Mouse (Mus musculus) erythroblast, embryonic 14.5 days (primary cell): ENCODE data around the gene Coro6. TPM values are rescaled to one million over a fixed set of nuclear protein-coding genes. Genes with fewer than 3 reads are reported as not detected.

Experiments
- H3K27me3 ChIP-seq: 2 replicates; pipeline ENCODE4 v1.6.1; 2012; ENCODE audit warnings: inconsistent platforms; ENCODE audit not compliant: control insufficient read depth
- H3K36me3 ChIP-seq: 2 replicates; pipeline ENCODE4 v1.6.1; 2012; ENCODE audit warnings: mild to moderate bottlenecking, inconsistent platforms; ENCODE audit not compliant: control insufficient read depth
- H3K4me1 ChIP-seq: 2 replicates; pipeline ENCODE4 v1.6.1; 2012; ENCODE audit warnings: inconsistent platforms; ENCODE audit not compliant: control insufficient read depth
- H3K4me3 ChIP-seq: replicated peaks from 2 replicates; pipeline ENCODE3; 2012; ENCODE audit warnings: moderate library complexity, mild to moderate bottlenecking, inconsistent platforms
- H3K9me3 ChIP-seq: 2 replicates; pipeline ENCODE4 v1.6.1; 2012; ENCODE audit warnings: low read length, inconsistent platforms, mixed read lengths; ENCODE audit not compliant: control insufficient read depth
- GATA1 ChIP-seq: IDR thresholded peaks from 2 replicates; pipeline ENCODE4 v1.6.1; 2012; ENCODE audit warnings: low read length, inconsistent platforms, mixed read lengths
- TAL1 ChIP-seq: IDR thresholded peaks from 3 replicates; pipeline ENCODE4 v1.6.1; 2012; ENCODE audit warnings: low read length, inconsistent platforms, mixed read lengths
- polyA plus RNA-seq: library from polyadenylated mRNA; stranded (reverse); fragments of >175 nt; gene quantifications from 2 replicates; pipeline ENCODE4 v1.2.3, GENCODE M21; 2012

Coro6 gene
- polyA plus RNA-seq, 1 experiment, result not detected

DNA sequence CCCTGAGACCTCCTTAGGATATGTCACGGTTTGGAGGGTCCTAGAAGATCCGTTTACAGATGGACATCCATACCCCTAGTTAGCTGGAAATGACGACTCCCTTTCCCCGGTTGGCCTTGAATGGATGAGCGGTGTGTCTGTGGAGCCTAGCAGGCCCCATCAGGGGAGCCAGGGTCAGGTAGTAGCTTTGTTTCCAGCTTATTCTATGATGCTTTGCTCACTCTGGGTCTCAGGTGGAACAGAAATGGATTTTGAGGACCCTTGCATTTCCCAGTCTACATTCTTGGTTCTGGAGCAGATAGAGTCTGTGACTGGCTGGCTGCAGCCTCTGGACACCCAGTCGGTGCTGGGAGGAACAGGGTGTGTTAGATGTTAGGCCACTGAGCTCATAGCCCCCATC is 32.6 kb downstream of the Coro6 start:
- TF ChIP-seq GATA1 (no peak), TAL1 (no peak)
- H3K4me1 ChIP-seq, result peaks cover 69% of the 10 kb centered on the region
- H3K4me3 ChIP-seq, result no peak overlapping the region
- H3K36me3 ChIP-seq, result peaks cover 14% of the 10 kb centered on the region
- H3K9me3 ChIP-seq, result peaks cover 2% of the 10 kb centered on the region; the same call in 1 of the 2 replicates
- peaks cover 26% of the 10 kb centered on the region for H3K27me3 ChIP-seq

- TF ChIP-seq TAL1, result no peak
- Histone ChIP-seq H3K27me3 (peaks cover 19% of the 10 kb centered on the region), H3K9me3 (no peaks in the 10 kb centered on the region), H3K4me1 (peaks cover 64% of the 10 kb centered on the region), H3K4me3 (no peak overlapping the region), H3K36me3 (peaks cover 22% of the 10 kb centered on the region)
Measured at GRCm38 (mm10) chr11:77495507-77495906, 33.3 kb downstream of the Coro6 start.

- Histone ChIP-seq H3K4me1 (peaks cover 54% of the 10 kb centered on the region), H3K4me3 (no peak overlapping the region), H3K36me3 (peaks cover 31% of the 10 kb centered on the region), H3K9me3 (no peaks in the 10 kb centered on the region), H3K27me3 (peaks cover 3% of the 10 kb centered on the region; the same call in 1 of the 2 replicates)
- TF ChIP-seq TAL1 (no peak), GATA1 (no peak)
Measured at GRCm38 (mm10) chr11:77497341-77497756, 35.1 kb downstream of the Coro6 start.

- Histone ChIP-seq H3K4me1 (peaks cover 49% of the 10 kb centered on the region), H3K9me3 (no peaks in the 10 kb centered on the region), H3K4me3 (no peak overlapping the region), H3K27me3 (peaks cover 3% of the 10 kb centered on the region; the same call in 1 of the 2 replicates), H3K36me3 (peaks cover 36% of the 10 kb centered on the region)
- TF ChIP-seq GATA1 (no peak), TAL1 (no peak)
Measured at GRCm38 (mm10) chr11:77497851-77498250, 35.6 kb downstream of the Coro6 start.

GRCm38 (mm10) chr11:77498261-77499139 is 36.3 kb downstream of the Coro6 start:
- TF ChIP-seq TAL1, result no peak
- TF ChIP-seq GATA1, result no peak
- H3K4me3 ChIP-seq, result no peak overlapping the region
- H3K36me3 ChIP-seq, result peaks cover 42% of the 10 kb centered on the region
- H3K4me1 ChIP-seq, result peaks cover 48% of the 10 kb centered on the region
- no peaks in the 10 kb centered on the region for H3K9me3 ChIP-seq
- H3K27me3 ChIP-seq, result peaks cover 3% of the 10 kb centered on the region; the same call in 1 of the 2 replicates

- no peaks in the 10 kb centered on the region for H3K9me3 ChIP-seq
- no peak for TF ChIP-seq GATA1
- TF ChIP-seq TAL1, result no peak
- no peak overlapping the region for H3K4me3 ChIP-seq
- peaks cover 51% of the 10 kb centered on the region for H3K36me3 ChIP-seq
- no peaks in the 10 kb centered on the region for H3K27me3 ChIP-seq
- peaks cover 40% of the 10 kb centered on the region for H3K4me1 ChIP-seq
Measured at GRCm38 (mm10) chr11:77499354-77499753, 37.1 kb downstream of the Coro6 start.

DNA sequence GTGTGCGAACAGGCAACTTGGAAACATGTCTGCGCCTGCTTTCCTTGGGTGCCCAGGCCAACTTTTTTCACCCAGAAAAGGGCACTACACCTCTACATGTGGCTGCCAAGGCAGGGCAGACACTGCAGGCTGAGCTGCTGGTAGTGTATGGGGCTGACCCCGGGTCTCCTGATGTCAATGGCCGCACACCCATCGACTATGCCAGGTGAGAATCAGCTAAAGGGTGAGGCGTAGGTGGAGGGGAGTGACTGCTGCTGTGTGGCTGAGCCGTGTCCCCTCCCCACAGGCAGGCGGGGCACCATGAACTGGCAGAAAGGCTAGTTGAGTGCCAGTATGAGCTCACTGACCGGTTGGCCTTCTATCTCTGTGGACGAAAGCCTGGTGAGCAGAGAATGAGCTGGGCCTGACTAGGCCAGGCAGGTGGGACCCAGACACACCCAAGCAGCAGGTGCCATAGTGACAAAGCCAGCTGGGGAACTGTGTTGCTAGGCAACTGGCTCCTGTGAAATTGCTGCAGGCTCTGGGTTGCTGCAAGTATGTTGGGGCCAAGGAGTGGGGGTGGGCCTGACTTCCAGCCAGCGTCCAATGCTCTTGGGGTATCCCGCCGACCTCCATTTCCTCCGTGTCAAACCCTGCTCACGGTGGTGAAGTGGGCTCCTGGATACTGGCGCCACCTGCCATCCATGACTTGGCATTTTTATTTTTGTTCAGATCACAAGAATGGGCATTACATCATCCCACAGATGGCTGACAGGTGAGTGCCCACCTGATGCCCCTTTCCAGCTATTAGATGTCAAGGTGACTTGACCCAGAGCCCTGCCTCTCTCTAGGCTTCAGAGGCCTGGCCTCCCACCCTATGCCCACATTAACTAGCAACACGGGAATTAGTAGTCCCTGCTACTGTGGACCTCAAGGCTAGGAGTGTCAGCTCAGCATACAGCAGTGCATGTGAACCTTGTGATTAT is 38.4 kb downstream of the Coro6 start:
- H3K36me3 ChIP-seq, result peaks cover 64% of the 10 kb centered on the region
- no peak overlapping the region for H3K4me3 ChIP-seq
- no peaks in the 10 kb centered on the region for H3K27me3 ChIP-seq
- peaks cover 28% of the 10 kb centered on the region for H3K4me1 ChIP-seq
- H3K9me3 ChIP-seq, result no peaks in the 10 kb centered on the region
- TF ChIP-seq GATA1 (no peak), TAL1 (no peak)

- no peak overlapping the region for H3K4me3 ChIP-seq
- peaks cover 71% of the 10 kb centered on the region for H3K36me3 ChIP-seq
- no peaks in the 10 kb centered on the region for H3K27me3 ChIP-seq
- no peaks in the 10 kb centered on the region for H3K9me3 ChIP-seq
- peaks cover 24% of the 10 kb centered on the region for H3K4me1 ChIP-seq
- TF ChIP-seq GATA1 (no peak), TAL1 (no peak)
Measured at GRCm38 (mm10) chr11:77501392-77501791, 39.2 kb downstream of the Coro6 start.

DNA sequence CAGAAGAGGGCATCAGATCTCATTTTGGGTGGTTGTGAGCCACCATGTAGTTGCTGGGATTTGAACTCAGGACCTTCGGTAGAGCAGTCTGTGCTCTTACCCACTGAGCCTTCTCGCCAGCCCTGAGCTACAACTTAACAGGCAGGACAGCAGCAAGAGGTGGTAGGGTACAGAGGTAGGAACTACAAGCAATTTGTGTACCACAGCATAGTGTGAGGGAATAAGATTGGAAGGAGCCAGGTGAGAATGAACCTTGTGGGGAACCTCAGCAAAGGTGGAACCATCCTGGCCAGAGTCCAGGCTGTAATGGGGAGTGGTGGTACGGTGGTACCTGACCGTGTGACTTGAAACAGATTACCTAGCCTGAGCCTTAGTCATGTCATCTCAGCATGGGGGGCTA is 39.8 kb downstream of the Coro6 start:
- Histone ChIP-seq H3K27me3 (no peaks in the 10 kb centered on the region), H3K9me3 (no peaks in the 10 kb centered on the region), H3K4me1 (peaks cover 21% of the 10 kb centered on the region), H3K36me3 (peaks cover 75% of the 10 kb centered on the region), H3K4me3 (no peak overlapping the region)
- TF ChIP-seq GATA1, result no peak
- TF ChIP-seq TAL1, result no peak
